Mouse (Mus musculus) myocyte (in vitro differentiated cells): ENCODE measurements at regions not wholly inside any gene's neighbourhood (a gene's known extent, or its start where the extent isn't known, plus 50 kb on each side); places are given as distances from the start of the nearest gene placed in this dataset.

Source experiments
- E2F4 ChIP-seq: IDR thresholded peaks from one replicate; pipeline ENCODE4 v1.6.1; 2011; ENCODE audit warnings: mild to moderate bottlenecking, control low read depth, moderate library complexity; ENCODE audit not compliant: insufficient read depth
- MAX ChIP-seq: IDR thresholded peaks from one replicate; pipeline ENCODE4 v1.6.1; 2011; ENCODE audit warnings: low read depth, mild to moderate bottlenecking, control low read depth
- MYOD1 ChIP-seq, 3 experiments: IDR thresholded peaks; one replicate each; pipeline ENCODE4 v1.6.1; 2011; ENCODE audit warnings: control low read depth in 2 of 3, low read depth in 2 of 3, mild to moderate bottlenecking in 2 of 3, moderate library complexity in 1 of 3; ENCODE audit not compliant: insufficient read length in 2 of 3, control insufficient read depth in 1 of 3
- POLR2A ChIP-seq: IDR thresholded peaks from one replicate; pipeline ENCODE4 v1.6.1; 2011; ENCODE audit warnings: low read depth, mild to moderate bottlenecking, control low read depth, moderate library complexity; ENCODE audit not compliant: insufficient read length
- USF1 ChIP-seq: IDR thresholded peaks from one replicate; pipeline ENCODE4 v1.6.1; 2011; ENCODE audit warnings: low read depth, mild to moderate bottlenecking, control low read depth, moderate library complexity

- no peak for TF ChIP-seq MYOD1 (IDR thresholded peaks at IDR 0.05; ENCODE audit: control insufficient read depth in 1 of 3, insufficient read length in 2 of 3, low read depth in 2 of 3)
- TF ChIP-seq MAX: no peak
- TF ChIP-seq E2F4: no peak
- TF ChIP-seq POLR2A: no peak
- no peak for TF ChIP-seq USF1
Measured at GRCm38 (mm10) chr14:108225483-108226124, 688.4 kb downstream of the Slitrk1 start.
